Mouse (Mus musculus) small intestine, adult 2 months (tissue): ENCODE data around the gene Asprv1. TPM values are rescaled to one million over a fixed set of nuclear protein-coding genes. Genes with fewer than 3 reads are reported as not detected.

Experiments used
- H3K27ac ChIP-seq: fragments of 200-500 bp; 2 replicates; pipeline ENCODE4 v1.5.1; 2012; ENCODE audit warnings: low read depth, low read length, control low read depth, inconsistent platforms; ENCODE audit not compliant: insufficient read depth
- H3K27me3 ChIP-seq: fragments of 200-500 bp; 2 replicates; pipeline ENCODE4 v1.6.1; 2012; ENCODE audit warnings: mild to moderate bottlenecking, moderate library complexity, low read length, inconsistent platforms; ENCODE audit not compliant: control insufficient read depth, insufficient read depth
- H3K36me3 ChIP-seq: fragments of 200-500 bp; 2 replicates; pipeline ENCODE4 v1.6.1; 2012; ENCODE audit warnings: mild to moderate bottlenecking, low read length, control low read depth, inconsistent platforms; ENCODE audit not compliant: control insufficient read depth, insufficient read depth
- H3K4me1 ChIP-seq: fragments of 200-500 bp; 2 replicates; pipeline ENCODE4 v1.6.1; 2012; ENCODE audit warnings: low read length, inconsistent platforms, mixed read lengths; ENCODE audit not compliant: control insufficient read depth, insufficient read depth, insufficient read length
- H3K4me3 ChIP-seq: fragments of 200-500 bp; 2 replicates; pipeline ENCODE4 v1.5.1; 2012; ENCODE audit warnings: low read depth, mild to moderate bottlenecking, control low read depth, inconsistent platforms, low read length, moderate library complexity
- CTCF ChIP-seq: fragments of 200-500 bp; IDR thresholded peaks from 2 replicates; pipeline ENCODE4 v1.5.1; 2012; ENCODE audit warnings: low read depth, mild to moderate bottlenecking, control low read depth, inconsistent platforms, low read length, moderate library complexity, mixed read lengths; ENCODE audit not compliant: insufficient replicate concordance, insufficient read length; ENCODE audit errors: extremely low read depth
- POLR2A ChIP-seq: fragments of 200-500 bp; IDR thresholded peaks from 2 replicates; pipeline ENCODE4 v1.6.1; 2012; ENCODE audit warnings: low read depth, mild to moderate bottlenecking, control low read depth, inconsistent platforms, low read length, moderate library complexity
- WGBS: fragments of 180-500 bp; shearing (Covaris S2); methylation state at CpG from one replicate; pipeline ENCODE4 v1.1.7; 2018; 5-methylcytosine and 5-hydroxymethylcytosine counted together
- polyA plus RNA-seq: library from polyadenylated mRNA; depleted of rRNA; stranded (reverse); fragments of >200 nt; gene quantifications from 2 replicates; pipeline ENCODE4 v1.2.3, GENCODE M21; 2012

Gene Asprv1
- polyA plus RNA-seq, 1 experiment, result 0.23 TPM

- WGBS, result 31% methylated on average over 5 of the region's 5 CpGs
- Histone ChIP-seq H3K27ac (peak overlapping the region; percentile 32; the same call in 1 of the 2 replicates), H3K4me1 (peaks cover 44% of the 10 kb centered on the region), H3K27me3 (no peaks in the 10 kb centered on the region), H3K4me3 (no peak overlapping the region), H3K36me3 (no peaks in the 10 kb centered on the region)
- TF ChIP-seq CTCF, result no peak
- TF ChIP-seq POLR2A, result no peak
Observed at GRCm38 (mm10) chr6:86610714-86611113, 17.2 kb upstream of the Asprv1 start.

- no peak for TF ChIP-seq POLR2A
- TF ChIP-seq CTCF, result no peak
- Histone ChIP-seq H3K27ac (no peak overlapping the region), H3K4me3 (no peak overlapping the region), H3K36me3 (no peaks in the 10 kb centered on the region), H3K4me1 (peaks cover 6% of the 10 kb centered on the region; the same call in 1 of the 2 replicates), H3K27me3 (no peaks in the 10 kb centered on the region)
- 56% methylated on average over 4 of the region's 4 CpGs for WGBS
Observed at GRCm38 (mm10) chr6:86615301-86615700, 12.7 kb upstream of the Asprv1 start.

- TF ChIP-seq CTCF (no peak), POLR2A (no peak)
- Histone ChIP-seq H3K27me3 (no peaks in the 10 kb centered on the region), H3K27ac (no peak overlapping the region), H3K4me3 (no peak overlapping the region), H3K4me1 (peaks cover 12% of the 10 kb centered on the region), H3K36me3 (no peaks in the 10 kb centered on the region)
- whole genome bisulfite sequencing, result 88% methylated on average over 4 of the region's 4 CpGs
Observed at GRCm38 (mm10) chr6:86623201-86623600, 4.8 kb upstream of the Asprv1 start.

- Histone ChIP-seq H3K27me3 (no peaks in the 10 kb centered on the region), H3K4me1 (peaks cover 12% of the 10 kb centered on the region), H3K4me3 (no peak overlapping the region), H3K27ac (no peak overlapping the region), H3K36me3 (no peaks in the 10 kb centered on the region)
- TF ChIP-seq CTCF (no peak), POLR2A (no peak)
- 76% methylated on average over 18 of the region's 18 CpGs for WGBS
Observed at GRCm38 (mm10) chr6:86624074-86625030, 3.6 kb upstream of the Asprv1 start.

GRCm38 (mm10) chr6:86630141-86630540 lies 2.2 kb downstream of the Asprv1 start:
- no peaks in the 10 kb centered on the region for H3K27me3 ChIP-seq
- WGBS, result 57% methylated on average over 3 of the region's 3 CpGs
- no peak overlapping the region for H3K4me3 ChIP-seq
- H3K27ac ChIP-seq, result no peak overlapping the region
- peaks cover 14% of the 10 kb centered on the region for H3K4me1 ChIP-seq
- TF ChIP-seq CTCF (no peak), POLR2A (no peak)
- H3K36me3 ChIP-seq, result no peaks in the 10 kb centered on the region

GRCm38 (mm10) chr6:86636495-86636894 lies 8.5 kb downstream of the Asprv1 start:
- Histone ChIP-seq H3K4me1 (peaks cover 39% of the 10 kb centered on the region), H3K27ac (peak overlapping the region; percentile 98), H3K27me3 (no peaks in the 10 kb centered on the region), H3K4me3 (no peak overlapping the region), H3K36me3 (no peaks in the 10 kb centered on the region)
- 30% methylated on average over 2 of the region's 2 CpGs for WGBS
- TF ChIP-seq CTCF (no peak), POLR2A (peak; percentile 37; the same call in 1 of the 2 replicates)

GRCm38 (mm10) chr6:86637171-86637835 lies 9.3 kb downstream of the Asprv1 start:
- Histone ChIP-seq H3K27ac (peak overlapping the region; percentile 98), H3K36me3 (no peaks in the 10 kb centered on the region), H3K27me3 (no peaks in the 10 kb centered on the region), H3K4me1 (peaks cover 40% of the 10 kb centered on the region), H3K4me3 (no peak overlapping the region)
- no peak for TF ChIP-seq CTCF
- no peak for TF ChIP-seq POLR2A
- WGBS, result 45% methylated on average over 4 of the region's 4 CpGs
